Mouse (Mus musculus) kidney, adult 2 months (tissue): ENCODE measurements around the gene Swi5. TPM values are rescaled to one million over a fixed set of nuclear protein-coding genes. Genes with fewer than 3 reads are reported as not detected.

Experiments
- DNase-seq: peaks from one replicate; pipeline ENCODE4 v3.0.0; 2021
- H3K27ac ChIP-seq: fragments of 200-500 bp; 2 replicates; pipeline ENCODE4 v1.5.1; 2012; ENCODE audit warnings: low read depth, low read length, control low read depth, inconsistent platforms; ENCODE audit not compliant: insufficient read depth
- H3K27me3 ChIP-seq: fragments of 200-500 bp; replicated peaks from 2 replicates; pipeline ENCODE4 v1.6.1; 2012; ENCODE audit warnings: mild to moderate bottlenecking, moderate library complexity, low read length, inconsistent platforms; ENCODE audit not compliant: control insufficient read depth, insufficient read depth
- H3K36me3 ChIP-seq: fragments of 200-500 bp; 2 replicates; pipeline ENCODE4 v1.6.1; 2012; ENCODE audit warnings: mild to moderate bottlenecking, moderate library complexity, low read length, inconsistent platforms; ENCODE audit not compliant: control insufficient read depth, insufficient read depth
- H3K4me1 ChIP-seq: fragments of 200-500 bp; 2 replicates; pipeline ENCODE4 v1.6.1; 2011; ENCODE audit warnings: low read length; ENCODE audit not compliant: control insufficient read depth, insufficient read depth
- H3K4me3 ChIP-seq: fragments of 200-500 bp; 2 replicates; pipeline ENCODE4 v1.5.1; 2011; ENCODE audit warnings: mild to moderate bottlenecking, low read depth, low read length, control low read depth; ENCODE audit not compliant: insufficient read depth
- CTCF ChIP-seq: fragments of 200-500 bp; conservative IDR thresholded peaks from 2 replicates; pipeline ENCODE4 v1.5.1; 2011; ENCODE audit warnings: low read depth, mild to moderate bottlenecking, control low read depth, low read length, moderate library complexity, mixed read lengths; ENCODE audit not compliant: insufficient read depth, insufficient read length
- POLR2A ChIP-seq: fragments of 200-500 bp; IDR thresholded peaks from one replicate; pipeline ENCODE4 v1.6.1; 2011; ENCODE audit warnings: low read depth, low read length, control low read depth
- WGBS: fragments of 180-500 bp; shearing (Covaris S2); methylation state at CpG from one replicate; pipeline ENCODE4 v1.1.7; 2018; 5-methylcytosine and 5-hydroxymethylcytosine counted together
- polyA plus RNA-seq: library from polyadenylated mRNA; depleted of rRNA; stranded (reverse); fragments of >200 nt; gene quantifications from 2 replicates; pipeline ENCODE4 v1.2.3, GENCODE M21; 2012

Gene Swi5
- polyA plus RNA-seq, 1 experiment, result 242 TPM

GRCm38 (mm10) chr2:32310096-32310845, 22.4 kb upstream of the Swi5 start:
- no peaks in the 10 kb centered on the region for H3K36me3 ChIP-seq
- 87% methylated on average over 18 of the region's 18 CpGs for WGBS
- no peaks in the 10 kb centered on the region for H3K27me3 ChIP-seq
- H3K27ac ChIP-seq, result no peak overlapping the region
- H3K4me3 ChIP-seq, result no peak overlapping the region
- no peak for DNase-seq
- H3K4me1 ChIP-seq, result peaks cover 5% of the 10 kb centered on the region; the same call in 1 of the 2 replicates
- no peak for TF ChIP-seq POLR2A
- no peak for TF ChIP-seq CTCF

- Histone ChIP-seq H3K27ac (no peak overlapping the region), H3K36me3 (no peaks in the 10 kb centered on the region), H3K27me3 (no peaks in the 10 kb centered on the region), H3K4me1 (peaks cover 5% of the 10 kb centered on the region; the same call in 1 of the 2 replicates), H3K4me3 (no peak overlapping the region)
- 92% methylated on average over 16 of the region's 16 CpGs for WGBS
- DNase-seq, result no peak
- TF ChIP-seq POLR2A, result no peak
- TF ChIP-seq CTCF, result no peak
Measured at GRCm38 (mm10) chr2:32308870-32309568, 21.1 kb upstream of the Swi5 start.

- TF ChIP-seq CTCF (peak; percentile 78), POLR2A (no peak)
- Histone ChIP-seq H3K4me1 (peaks cover 5% of the 10 kb centered on the region; the same call in 1 of the 2 replicates), H3K27ac (no peak overlapping the region), H3K27me3 (no peaks in the 10 kb centered on the region), H3K4me3 (no peak overlapping the region), H3K36me3 (no peaks in the 10 kb centered on the region)
- peak; percentile 57 for DNase-seq
- WGBS, result 63% methylated on average over 8 of the region's 8 CpGs
Measured at GRCm38 (mm10) chr2:32307941-32308760, 20.3 kb upstream of the Swi5 start.

GRCm38 (mm10) chr2:32307247-32307798, 19.4 kb upstream of the Swi5 start:
- no peak for DNase-seq
- peaks cover 5% of the 10 kb centered on the region; the same call in 1 of the 2 replicates for H3K4me1 ChIP-seq
- H3K36me3 ChIP-seq, result no peaks in the 10 kb centered on the region
- WGBS, result 74% methylated on average over 6 of the region's 6 CpGs
- no peaks in the 10 kb centered on the region for H3K27me3 ChIP-seq
- no peak overlapping the region for H3K27ac ChIP-seq
- TF ChIP-seq CTCF, result no peak
- TF ChIP-seq POLR2A, result no peak
- H3K4me3 ChIP-seq, result no peak overlapping the region

- TF ChIP-seq CTCF, result no peak
- TF ChIP-seq POLR2A, result no peak
- Histone ChIP-seq H3K4me1 (no peaks in the 10 kb centered on the region), H3K4me3 (no peak overlapping the region), H3K36me3 (no peaks in the 10 kb centered on the region), H3K27ac (no peak overlapping the region), H3K27me3 (no peaks in the 10 kb centered on the region)
- WGBS, result 89% methylated on average over 9 of the region's 9 CpGs
- DNase-seq, result no peak
Measured at GRCm38 (mm10) chr2:32306176-32306575, 18.3 kb upstream of the Swi5 start.

GRCm38 (mm10) chr2:32305668-32306067, 17.8 kb upstream of the Swi5 start:
- no peaks in the 10 kb centered on the region for H3K36me3 ChIP-seq
- no peaks in the 10 kb centered on the region for H3K27me3 ChIP-seq
- 90% methylated on average over 5 of the region's 5 CpGs for WGBS
- no peaks in the 10 kb centered on the region for H3K4me1 ChIP-seq
- DNase-seq, result no peak
- TF ChIP-seq CTCF, result no peak
- TF ChIP-seq POLR2A, result no peak
- H3K27ac ChIP-seq, result no peak overlapping the region
- H3K4me3 ChIP-seq, result no peak overlapping the region
